Mouse (Mus musculus): ENCODE results near the gene Phf7.

DNA sequence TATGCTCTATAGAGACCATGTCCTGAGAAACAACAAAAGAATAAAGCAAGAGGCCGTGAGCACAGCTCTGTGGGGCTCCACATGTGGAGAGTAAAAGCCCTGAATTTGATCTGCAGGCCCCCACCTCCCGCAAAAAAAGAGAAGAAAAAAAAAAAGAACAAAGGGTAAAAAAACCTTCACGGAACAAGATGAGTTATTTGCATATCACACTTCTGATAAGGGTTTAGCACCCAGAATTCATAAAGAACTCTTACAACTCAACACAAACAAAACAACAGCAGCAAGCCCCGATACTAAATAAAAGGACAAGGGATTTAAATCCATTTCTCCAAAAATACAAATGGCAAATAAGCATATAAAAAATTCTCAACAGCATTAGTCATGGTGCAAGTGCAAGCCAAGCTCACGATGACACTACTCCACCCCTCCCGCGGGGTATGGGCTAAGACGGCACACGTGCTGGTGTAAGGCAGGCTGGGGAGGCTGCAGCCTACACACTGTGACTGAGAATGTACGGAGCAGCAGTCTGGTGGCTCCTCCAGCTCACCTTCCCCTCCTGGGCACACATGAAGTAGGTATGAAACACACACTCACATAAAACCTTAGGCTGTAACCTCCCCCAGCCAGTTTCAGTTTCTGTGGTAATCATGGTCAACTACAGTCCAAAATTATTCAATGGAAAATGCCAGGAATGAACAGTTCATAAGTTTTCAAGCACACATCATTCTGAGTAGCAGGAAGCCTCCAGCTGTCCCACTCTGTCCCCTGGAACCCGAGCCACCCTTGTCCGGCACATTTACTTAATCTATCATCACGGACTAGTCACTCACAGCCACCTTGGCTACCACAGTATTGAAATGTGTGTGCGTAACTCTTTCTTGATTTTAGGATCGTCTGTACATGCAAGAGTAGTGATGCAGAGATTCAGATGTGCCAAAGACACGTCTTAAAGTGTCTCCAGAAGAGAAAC lies 53.3 kb downstream of the Phf7 start:
- no peak for TF ChIP-seq CTCF (IDR thresholded peaks at IDR 0.05; ENCODE audit: borderline replicate concordance, extremely low read depth, insufficient read depth, insufficient read length)
- no peak for TF ChIP-seq POLR2A (IDR thresholded peaks at IDR 0.05; ENCODE audit: borderline replicate concordance, extremely low read depth, insufficient read depth, insufficient read length, poor library complexity, severe bottlenecking)

Data from brain, embryonic 14.5 days (tissue).